26 mouse cellular contexts compared by ENCODE assay signal in the genomic region with DNA sequence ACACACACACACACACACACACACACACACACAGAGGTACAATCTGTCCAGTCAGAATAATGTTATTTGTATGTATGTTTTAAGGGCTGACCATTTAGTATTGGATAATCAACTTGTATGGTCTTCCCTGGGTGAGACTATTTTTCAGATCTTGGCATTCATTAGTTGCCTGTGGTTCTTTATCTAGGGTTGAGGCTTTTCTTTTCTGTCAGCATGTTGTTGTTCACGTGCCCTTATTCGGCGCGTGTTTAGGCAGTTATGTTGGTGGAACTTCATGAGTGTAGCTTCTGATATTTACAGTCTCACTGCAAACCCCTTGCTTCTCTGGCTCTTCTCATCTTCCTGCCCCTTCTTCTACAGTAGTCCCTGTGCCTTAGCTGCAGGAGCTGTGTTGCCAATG. TPM values are rescaled to one million over a fixed set of nuclear protein-coding genes. Genes with fewer than 3 reads are reported as not detected.
A peak's percentile ranks its signal among the peaks of the same experiment; 100 is the strongest.
DNase-seq lines count a peak whose midpoint lies in the region; ATAC-seq and TF ChIP-seq lines count a peak whose summit lies in the region.
"Had no signal": no experiment of that assay in that cellular context is flagged by ENCODE, and none has a peak within 500 bp of the region (broad histone marks: within the 10 kb centered on the region; RNA-seq: fewer than 3 reads in every experiment).

No protein-coding gene starts in this region.

- no peak for TF ChIP-seq CTCF in MEL (IDR thresholded peaks at IDR 0.05 in 2 of 3, conservative IDR thresholded peaks at IDR 0.05 in 1 of 3; ENCODE audit: control insufficient read depth in 1 of 3, insufficient read depth in 1 of 3, low read depth in 2 of 3, low read length in 3 of 3, poor library complexity in 1 of 3, severe bottlenecking in 1 of 3)

- 84% methylated on average over 4 of the region's 4 CpGs for WGBS in heart, embryonic 10.5 days

- H3K36me3 ChIP-seq in heart, embryonic 10.5 days: peaks cover 13% of the 10 kb centered on the region
- peaks cover 0 to 15% of the 10 kb centered on the region in 2 experiments; a peak in 2 of 4 replicates for H3K36me3 ChIP-seq in MEL (ENCODE audit: control insufficient read depth in 1 of 2, insufficient read depth in 2 of 2, low read length in 2 of 2)

- peak; percentile 77 for DNase-seq in heart, adult 11 months
- no peak for DNase-seq in heart, embryonic 10.5 days (ENCODE audit: low spot score)
- peak; percentile 76 for DNase-seq in MEL (ENCODE audit: low read depth, low spot score)
- DNase-seq in spleen, postnatal 4 days (ENCODE audit: low spot score in 2 of 2): no peak
- DNase-seq in urinary bladder, postnatal 10 days (ENCODE audit: low spot score): no peak
- DNase-seq: adrenal gland, adult 8-10 months; adrenal gland, postnatal 14 days; B cell, adult 2 months; cerebellum, adult 11-12 months; cerebellum, adult 2 months; cerebellum, postnatal 10 days; cerebellum, postnatal 25 days; embryo, embryonic 11 days had no signal

- TF ChIP-seq POLR2A in MEL (IDR thresholded peaks at IDR 0.05; ENCODE audit: control insufficient read depth in 1 of 2, insufficient read depth in 1 of 2, low read depth in 1 of 2, low read length in 2 of 2, poor library complexity in 1 of 2): no peak

- no peaks in the 10 kb centered on the region for H3K27me3 ChIP-seq in heart, embryonic 10.5 days (ENCODE audit: insufficient read depth, poor library complexity, severe bottlenecking)
- H3K27me3 ChIP-seq in MEL (ENCODE audit: control insufficient read depth in 1 of 2, insufficient read depth in 2 of 2, low read length in 2 of 2): no peaks in the 10 kb centered on the region; a peak in 1 of 4 replicates
- H3K27me3 ChIP-seq: embryonic facial prominence, embryonic 13.5 days; embryonic facial prominence, embryonic 15.5 days; forebrain, embryonic 12.5 days; Patski had no signal

- TF ChIP-seq RAD21 in MEL (IDR thresholded peaks at IDR 0.05; ENCODE audit: low read depth, low read length): no peak

- no peaks in the 10 kb centered on the region for H3K9me3 ChIP-seq in heart, embryonic 10.5 days
- no peaks in the 10 kb centered on the region for H3K9me3 ChIP-seq in MEL (replicated peaks; ENCODE audit: insufficient read depth, low read length)
- H3K9me3 ChIP-seq: embryonic facial prominence, embryonic 13.5 days; embryonic facial prominence, embryonic 15.5 days; forebrain, embryonic 10.5 days; forebrain, embryonic 12.5 days; G1E had no signal

- peaks cover 20% of the 10 kb centered on the region for H3K4me1 ChIP-seq in heart, embryonic 10.5 days
- H3K4me1 ChIP-seq in MEL (ENCODE audit: control insufficient read depth in 1 of 2, insufficient read depth in 2 of 2, low read length in 2 of 2): peaks cover 5 to 17% of the 10 kb centered on the region in 2 experiments

- no peak overlapping the region for H3K4me3 ChIP-seq in heart, embryonic 10.5 days
- H3K4me3 ChIP-seq in MEL (ENCODE audit: control insufficient read depth in 1 of 2, insufficient read depth in 1 of 2, low read depth in 2 of 2, low read length in 2 of 2): peak overlapping the region; percentile 33 to 46
- H3K4me3 ChIP-seq: embryonic facial prominence, embryonic 13.5 days; embryonic facial prominence, embryonic 15.5 days; erythroblast, embryonic 14.5 days; forebrain, embryonic 10.5 days; forebrain, embryonic 12.5 days had no signal

- no peak for TF ChIP-seq EP300 in MEL (IDR thresholded peaks at IDR 0.05; ENCODE audit: low read depth in 1 of 2, low read length in 2 of 2)

- peak overlapping the region; percentile 23 for H3K9ac ChIP-seq in MEL (ENCODE audit: control insufficient read depth, low read depth, low read length, poor library complexity, severe bottlenecking)
- H3K9ac ChIP-seq: embryonic facial prominence, embryonic 13.5 days; embryonic facial prominence, embryonic 15.5 days; forebrain, embryonic 12.5 days had no signal

- no peak overlapping the region for H3K27ac ChIP-seq in heart, embryonic 10.5 days
- H3K27ac ChIP-seq in MEL (ENCODE audit: control insufficient read depth, low read depth, low read length): peak overlapping the region; percentile 69
- H3K27ac ChIP-seq: embryonic facial prominence, embryonic 13.5 days; embryonic facial prominence, embryonic 15.5 days; forebrain, embryonic 10.5 days; forebrain, embryonic 12.5 days had no signal

- ATAC-seq in common myeloid progenitor, adult 5-6 weeks (replicated peaks; ENCODE audit: low read depth, poor library complexity, severe bottlenecking): peak; percentile 21; the same call in 1 of the 2 replicates
- ATAC-seq in megakaryocyte-erythroid progenitor cell, adult 5-6 weeks (replicated peaks; ENCODE audit: low FRiP score, low TSS enrichment, poor library complexity, severe bottlenecking): peak; percentile 39
- ATAC-seq: activated CD4-positive, CD25-positive, alpha-beta regulatory T cell, adult 4 months; CD4-positive, CD25-positive, alpha-beta regulatory T cell, adult 4 months; forebrain, embryonic 14.5 days; forebrain, embryonic 16.5 days; Patski had no signal

- peaks cover 13% of the 10 kb centered on the region for H3K79me2 ChIP-seq in MEL (ENCODE audit: control insufficient read depth, insufficient read depth, low read length, poor library complexity)

TF ChIP-seq in MEL, 35 proteins besides CTCF, POLR2A, EP300 and RAD21:
- TF ChIP-seq UBTF (IDR thresholded peaks at IDR 0.05; ENCODE audit: borderline replicate concordance, insufficient read depth, low read depth, low read length) (no peak), JUND (IDR thresholded peaks at IDR 0.05; ENCODE audit: low read depth, low read length) (no peak), ETS1 (IDR thresholded peaks at IDR 0.05; ENCODE audit: low read depth, low read length) (no peak), MAX (IDR thresholded peaks at IDR 0.05; ENCODE audit: low read length) (no peak), GATA1 (IDR thresholded peaks at IDR 0.05; ENCODE audit: low read depth, low read length) (peak; percentile 71)

RNA-seq across cellular contexts. Expression of gene 4933430I17Rik, which starts 2.5 kb away (rescaled TPM):
- 0.36 and 0.49 TPM in 2 replicates for polyA plus RNA-seq in heart, embryonic 10.5 days (2016; fragmentation: Nextera tagmentation; extraction: Ambion mirVana)
- total RNA-seq in MEL (2012; rRNA removed): 0.12 TPM in 1 of 2 replicates, not detected in the other
- polyA plus RNA-seq in MEL (2012; ENCODE audit: insufficient read depth in 1 of 2, insufficient read length in 2 of 2, low read depth in 1 of 2, low replicate concordance in 2 of 2, missing spikeins in 1 of 2): under 1 TPM in 1 of 2 experiments, not detected in 1; 0.43 TPM
- total RNA-seq in common myeloid progenitor, adult 5-6 weeks (2017): 0.41 TPM in 1 of 2 replicates, not detected in the other
- total RNA-seq in megakaryocyte-erythroid progenitor cell, adult 5-6 weeks (2014; fragmentation: Nextera tagmentation): not detected in 2 replicates
- not detected in 2 replicates for total RNA-seq in megakaryocyte-erythroid progenitor cell, adult 5-6 weeks (2017)
- polyA plus RNA-seq: CD4-positive, CD25-positive, alpha-beta regulatory T cell, adult 4 months; erythroblast, embryonic 14.5 days had no signal

RNA-seq across cellular contexts. Expression of gene Pole3, which starts 2.8 kb away (rescaled TPM):
- polyA plus RNA-seq in heart, embryonic 10.5 days (2016; fragmentation: Nextera tagmentation; extraction: Ambion mirVana): 72.1 and 87.4 TPM in 2 replicates
- total RNA-seq in MEL (2012; rRNA removed): 51.4 and 63.6 TPM in 2 replicates
- polyA plus RNA-seq in MEL (2012; ENCODE audit: insufficient read depth in 1 of 2, insufficient read length in 2 of 2, low read depth in 1 of 2, low replicate concordance in 2 of 2, missing spikeins in 1 of 2): 100 to 1,000 TPM in 1 of 2 experiments, not detected in 1; 103 TPM
- total RNA-seq in common myeloid progenitor, adult 5-6 weeks (2017): 84.0 and 97.3 TPM in 2 replicates
- 84.0 and 122 TPM in 2 replicates for total RNA-seq in megakaryocyte-erythroid progenitor cell, adult 5-6 weeks (2014; fragmentation: Nextera tagmentation)
- total RNA-seq in megakaryocyte-erythroid progenitor cell, adult 5-6 weeks (2017): 135 and 144 TPM in 2 replicates

RNA-seq across cellular contexts. Expression of gene Alad, which starts 7.9 kb away (rescaled TPM):
- polyA plus RNA-seq in heart, embryonic 10.5 days (2016; fragmentation: Nextera tagmentation; extraction: Ambion mirVana): 144 and 157 TPM in 2 replicates
- total RNA-seq in MEL (2012; rRNA removed): 199 and 213 TPM in 2 replicates
- 100 to 1,000 TPM in 1 of 2 experiments, not detected in 1; 386 TPM for polyA plus RNA-seq in MEL (2012; ENCODE audit: insufficient read depth in 1 of 2, insufficient read length in 2 of 2, low read depth in 1 of 2, low replicate concordance in 2 of 2, missing spikeins in 1 of 2)
- 38.6 and 54.8 TPM in 2 replicates for total RNA-seq in common myeloid progenitor, adult 5-6 weeks (2017)
- 310 and 320 TPM in 2 replicates for total RNA-seq in megakaryocyte-erythroid progenitor cell, adult 5-6 weeks (2014; fragmentation: Nextera tagmentation)
- total RNA-seq in megakaryocyte-erythroid progenitor cell, adult 5-6 weeks (2017): 64.9 and 137 TPM in 2 replicates

RNA-seq across cellular contexts. Expression of gene Hdhd3, which starts 24.4 kb away (rescaled TPM):
- polyA plus RNA-seq in heart, embryonic 10.5 days (2016; fragmentation: Nextera tagmentation; extraction: Ambion mirVana): 7.0 and 10.1 TPM in 2 replicates
- 3.5 and 4.0 TPM in 2 replicates for total RNA-seq in MEL (2012; rRNA removed)
- 1 to 10 TPM in 1 of 2 experiments, not detected in 1; 6.0 TPM for polyA plus RNA-seq in MEL (2012; ENCODE audit: insufficient read depth in 1 of 2, insufficient read length in 2 of 2, low read depth in 1 of 2, low replicate concordance in 2 of 2, missing spikeins in 1 of 2)
- total RNA-seq in common myeloid progenitor, adult 5-6 weeks (2017): 4.3 TPM in 1 of 2 replicates, not detected in the other
- total RNA-seq in megakaryocyte-erythroid progenitor cell, adult 5-6 weeks (2014; fragmentation: Nextera tagmentation): 2.0 and 4.8 TPM in 2 replicates
- 2.8 and 3.9 TPM in 2 replicates for total RNA-seq in megakaryocyte-erythroid progenitor cell, adult 5-6 weeks (2017)

RNA-seq across cellular contexts. Expression of gene Rgs3, which starts 32.0 kb away (rescaled TPM):
- polyA plus RNA-seq in heart, embryonic 10.5 days (2016; fragmentation: Nextera tagmentation; extraction: Ambion mirVana): 61.4 and 65.4 TPM in 2 replicates
- not detected in 2 replicates for total RNA-seq in MEL (2012; rRNA removed)
- not detected for polyA plus RNA-seq in MEL (2012; ENCODE audit: insufficient read depth in 1 of 2, insufficient read length in 2 of 2, low read depth in 1 of 2, low replicate concordance in 2 of 2, missing spikeins in 1 of 2)
- total RNA-seq in common myeloid progenitor, adult 5-6 weeks (2017): 6.2 and 8.2 TPM in 2 replicates
- total RNA-seq in megakaryocyte-erythroid progenitor cell, adult 5-6 weeks (2014; fragmentation: Nextera tagmentation): 0.68 and 11.0 TPM in 2 replicates
- total RNA-seq in megakaryocyte-erythroid progenitor cell, adult 5-6 weeks (2017): 2.9 and 5.0 TPM in 2 replicates
- polyA plus RNA-seq: G1E had no signal

Comparison
In these comparisons a context has a peak if more than half of its experiments do, and no peak if none do; other contexts are left out.
1. DNase-seq: peak in heart, adult 11 months (single experiment) and MEL (single experiment); none in heart, embryonic 10.5 days (single experiment), spleen, postnatal 4 days (0 of 2) and urinary bladder, postnatal 10 days (single experiment).